Mouse (Mus musculus) liver, embryonic 14.5 days (tissue): ENCODE data around the gene Tmc8. TPM values are rescaled to one million over a fixed set of nuclear protein-coding genes. Genes with fewer than 3 reads are reported as not detected.

ENCODE experiments used
- ATAC-seq: fragments of 200-750 bp; cut with Nextera tagmentation; 2 replicates; pipeline ENCODE4 v1.8.0; 2017; ENCODE audit warnings: moderate number of reproducible peaks, mild to moderate bottlenecking, moderate library complexity; ENCODE audit not compliant: insufficient read depth
- DNase-seq, 3 experiments: peaks; one replicate each; pipeline ENCODE4 v3.0.0-alpha.2; 2012 to 2013; ENCODE audit warnings: low read depth in 3 of 3, low spot score in 3 of 3
- H3K27ac ChIP-seq: fragments of 300-500 bp; sonication (generic); 2 replicates; pipeline ENCODE4 v1.5.1; 2014; ENCODE audit warnings: moderate library complexity, mild to moderate bottlenecking, control low read depth, inconsistent platforms
- H3K27me3 ChIP-seq: fragments of 300-500 bp; sonication (generic); 2 replicates; pipeline ENCODE4 v1.6.1; 2014; ENCODE audit warnings: mild to moderate bottlenecking, low read length, moderate library complexity; ENCODE audit not compliant: control insufficient read depth, insufficient read depth
- H3K36me3 ChIP-seq: fragments of 300-500 bp; sonication (generic); replicated peaks from 2 replicates; pipeline ENCODE4 v1.6.1; 2014; ENCODE audit warnings: low read depth; ENCODE audit not compliant: control insufficient read depth, insufficient read depth
- H3K4me1 ChIP-seq, 2 experiments: fragments of 200-500 bp in 1 of 2; fragments of 300-500 bp in 1 of 2; sonication (generic) in 1 of 2; replicated peaks; 2 replicates each; pipeline ENCODE4 v1.6.1; 2012 to 2014; ENCODE audit warnings: antibody characterized with exemption in 1 of 2, inconsistent platforms in 1 of 2, low read length in 1 of 2; ENCODE audit not compliant: control insufficient read depth in 2 of 2, insufficient read depth in 2 of 2
- H3K4me2 ChIP-seq: fragments of 300-500 bp; sonication (generic); 2 replicates; pipeline ENCODE4 v1.6.1; 2014; ENCODE audit warnings: low read depth, mild to moderate bottlenecking, control low read depth, moderate library complexity
- H3K4me3 ChIP-seq, 2 experiments: fragments of 200-500 bp in 1 of 2; fragments of 300-500 bp in 1 of 2; sonication (generic) in 1 of 2; 2 replicates each; pipeline ENCODE4 v1.5.1; 2012 to 2014; ENCODE audit warnings: low read depth in 2 of 2, low read length in 2 of 2, mild to moderate bottlenecking in 2 of 2, control low read depth in 1 of 2, inconsistent platforms in 1 of 2, moderate library complexity in 1 of 2; ENCODE audit not compliant: insufficient read depth in 1 of 2
- H3K9ac ChIP-seq: fragments of 300-500 bp; sonication (generic); replicated peaks from 2 replicates; pipeline ENCODE4 v1.6.1; 2014; ENCODE audit warnings: mild to moderate bottlenecking, control low read depth, moderate library complexity
- H3K9me3 ChIP-seq: fragments of 300-500 bp; sonication (generic); 2 replicates; pipeline ENCODE4 v1.6.1; 2016; ENCODE audit warnings: low read length, mixed read lengths; ENCODE audit not compliant: control insufficient read depth
- CTCF ChIP-seq: IDR thresholded peaks from 2 replicates; pipeline ENCODE4 v1.5.1; 2016; ENCODE audit warnings: antibody characterized with exemption, low read depth, control low read depth
- EP300 ChIP-seq: IDR thresholded peaks from 2 replicates; pipeline ENCODE4 v1.6.1; 2016; ENCODE audit warnings: antibody characterized with exemption, low read depth
- WGBS: fragments of 180-500 bp; shearing (Covaris S2); extraction: QIAGEN DNeasy Blood & Tissue Kit; methylation state at CpG from one replicate; pipeline ENCODE4 v1.1.7; 2014; ENCODE audit not compliant: insufficient replicate concordance; 5-methylcytosine and 5-hydroxymethylcytosine counted together
- polyA plus RNA-seq, 2 experiments: library from polyadenylated mRNA; depleted of rRNA in 1 of 2; stranded (reverse) in 1 of 2; unstranded in 1 of 2; fragments of >200 nt; fragmentation: Nextera tagmentation in 1 of 2; extraction: Ambion mirVana in 1 of 2; gene quantifications; 2 replicates each; pipeline versions ENCODE4 v1.2.1 to v1.2.3; 2012 to 2014

The Tmc8 gene
- polyA plus RNA-seq, 2 experiments, result 9.9 to 29.8 TPM

DNA sequence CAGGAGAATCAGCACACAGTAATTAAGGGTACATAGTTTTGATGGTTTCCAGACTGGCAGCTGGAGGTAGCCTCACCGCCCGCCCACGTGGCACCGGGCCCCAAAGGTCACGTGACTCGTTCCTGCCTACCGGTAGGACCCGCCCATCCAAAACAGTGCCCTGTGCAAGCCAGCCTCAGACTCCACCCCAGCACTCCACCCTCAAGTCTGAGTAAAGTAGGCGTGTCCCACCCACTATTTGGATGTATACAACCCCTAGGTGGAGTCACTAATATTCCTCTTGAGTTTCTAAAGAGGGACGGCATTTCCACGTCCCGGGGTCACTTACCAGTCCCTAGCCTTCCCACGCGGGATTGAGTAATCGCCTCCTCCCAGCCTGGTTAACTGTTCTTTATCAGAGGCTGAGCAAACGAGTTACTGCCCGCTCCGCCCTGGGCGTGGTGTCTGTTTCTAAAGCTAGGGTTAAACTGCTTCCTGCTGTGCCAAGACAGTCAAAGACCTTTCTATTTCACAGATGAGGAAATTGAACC is 1.2 kb upstream of the Tmc8 start:
- Histone ChIP-seq H3K27ac (peak overlapping the region; percentile 100), H3K4me2 (peak overlapping the region; percentile 98), H3K9me3 (no peaks in the 10 kb centered on the region), H3K27me3 (no peaks in the 10 kb centered on the region), H3K4me3 (peak overlapping the region; percentile 75 to 81), H3K4me1 (peaks cover 18 to 23% of the 10 kb centered on the region in 2 experiments), H3K9ac (peak overlapping the region; percentile 99), H3K36me3 (peaks cover 50% of the 10 kb centered on the region)
- under 1% methylated on average over 19 of the region's 19 CpGs for WGBS
- ATAC-seq (peak; percentile 76), DNase-seq (peak; percentile 94 to 97 (median 94))
- TF ChIP-seq EP300 (peak; percentile 89), CTCF (peak; percentile 33)

DNA sequence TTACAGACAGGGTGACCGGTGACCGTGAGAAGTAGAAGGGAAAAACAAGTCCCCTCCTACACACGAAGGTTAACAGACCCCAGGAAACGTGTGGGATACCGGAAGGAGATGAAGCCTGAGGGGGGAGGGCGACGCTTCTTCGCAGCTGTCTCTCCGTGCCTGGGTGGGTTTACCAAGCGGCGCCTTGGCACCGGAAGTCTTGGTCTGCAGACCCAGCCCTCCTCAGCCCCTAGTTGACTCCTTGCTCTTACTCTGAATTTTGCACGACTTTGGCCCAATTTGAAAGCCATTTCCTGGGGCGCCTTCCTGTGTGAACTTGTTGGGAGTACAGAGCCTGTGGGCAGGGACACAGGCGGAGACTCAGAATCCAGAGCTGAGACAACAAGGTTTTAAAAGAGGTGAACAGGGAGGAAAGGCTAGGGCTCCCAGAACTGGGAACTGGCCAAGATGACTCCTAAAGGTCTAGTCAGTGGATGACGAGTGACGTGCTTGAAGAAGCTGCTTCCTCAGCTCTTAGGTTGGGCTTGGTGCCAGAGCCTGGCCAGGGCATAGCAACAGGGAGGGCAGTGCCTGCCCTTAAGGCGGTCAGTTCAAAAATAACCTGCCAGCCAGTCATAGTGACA is 566 bp upstream of the Tmc8 start:
- ATAC-seq, result peak; percentile 8
- Histone ChIP-seq H3K9ac (peak overlapping the region; percentile 99), H3K4me2 (peak overlapping the region; percentile 98), H3K36me3 (peaks cover 50% of the 10 kb centered on the region), H3K4me3 (peak overlapping the region; percentile 75 to 81), H3K27ac (peak overlapping the region; percentile 100), H3K9me3 (no peaks in the 10 kb centered on the region), H3K4me1 (peaks cover 18 to 23% of the 10 kb centered on the region in 2 experiments), H3K27me3 (no peaks in the 10 kb centered on the region)
- WGBS, result 3% methylated on average over 18 of the region's 18 CpGs
- TF ChIP-seq CTCF (0 out of 2 replicates have a peak, but pooled peaks have one; percentile 1), EP300 (no peak)
- DNase-seq, result peak in 1 of 3 experiments; percentile 52

DNA sequence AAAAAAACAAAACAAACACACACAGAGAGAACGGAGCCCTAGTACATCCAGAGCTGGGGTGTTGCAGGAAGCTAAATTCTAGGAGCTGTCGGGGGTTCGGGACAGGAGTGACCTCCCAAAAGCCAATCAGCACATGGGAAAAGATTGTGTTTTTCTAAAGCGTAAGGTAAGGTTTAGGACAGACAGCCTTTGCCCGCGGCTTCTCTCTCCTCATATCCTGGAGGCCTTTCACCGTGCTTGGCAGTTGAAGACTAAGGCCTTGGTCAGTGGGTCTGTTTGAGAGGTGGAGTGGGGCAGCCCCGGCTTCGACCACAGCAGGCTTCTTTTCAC is 794 bp downstream of the Tmc8 start:
- Histone ChIP-seq H3K4me1 (peaks cover 18 to 23% of the 10 kb centered on the region in 2 experiments), H3K9ac (peak overlapping the region; percentile 99), H3K27ac (peak overlapping the region; percentile 100), H3K36me3 (peaks cover 49% of the 10 kb centered on the region), H3K9me3 (no peaks in the 10 kb centered on the region), H3K27me3 (no peaks in the 10 kb centered on the region), H3K4me2 (peak overlapping the region; percentile 98), H3K4me3 (peak overlapping the region; percentile 75 to 81)
- DNase-seq, result no peak
- ATAC-seq, result no peak
- 13% methylated on average over 9 of the region's 9 CpGs for WGBS
- TF ChIP-seq EP300, result no peak
- no peak for TF ChIP-seq CTCF

DNA sequence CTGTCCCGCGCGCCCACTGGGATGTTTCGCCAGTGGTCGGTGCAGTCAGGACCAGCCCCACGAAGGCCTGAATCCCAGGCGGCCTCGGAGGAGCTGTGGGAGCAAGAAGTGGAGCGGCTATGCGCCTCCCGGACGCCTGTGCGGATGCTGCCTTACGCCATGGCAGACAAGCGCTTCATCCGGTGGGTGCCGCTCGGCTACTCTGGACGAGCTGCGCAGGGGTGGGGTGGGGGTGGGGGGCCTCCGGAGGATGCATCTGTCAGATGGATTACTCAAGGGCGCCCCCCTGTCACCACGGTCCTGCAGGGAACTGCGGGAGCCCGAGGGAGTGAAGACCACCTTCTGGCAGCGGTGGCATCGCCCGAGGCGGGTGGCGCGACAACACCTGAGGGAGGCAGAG is 1.2 kb downstream of the Tmc8 start:
- peaks cover 16 to 20% of the 10 kb centered on the region in 2 experiments for H3K4me1 ChIP-seq

DNA sequence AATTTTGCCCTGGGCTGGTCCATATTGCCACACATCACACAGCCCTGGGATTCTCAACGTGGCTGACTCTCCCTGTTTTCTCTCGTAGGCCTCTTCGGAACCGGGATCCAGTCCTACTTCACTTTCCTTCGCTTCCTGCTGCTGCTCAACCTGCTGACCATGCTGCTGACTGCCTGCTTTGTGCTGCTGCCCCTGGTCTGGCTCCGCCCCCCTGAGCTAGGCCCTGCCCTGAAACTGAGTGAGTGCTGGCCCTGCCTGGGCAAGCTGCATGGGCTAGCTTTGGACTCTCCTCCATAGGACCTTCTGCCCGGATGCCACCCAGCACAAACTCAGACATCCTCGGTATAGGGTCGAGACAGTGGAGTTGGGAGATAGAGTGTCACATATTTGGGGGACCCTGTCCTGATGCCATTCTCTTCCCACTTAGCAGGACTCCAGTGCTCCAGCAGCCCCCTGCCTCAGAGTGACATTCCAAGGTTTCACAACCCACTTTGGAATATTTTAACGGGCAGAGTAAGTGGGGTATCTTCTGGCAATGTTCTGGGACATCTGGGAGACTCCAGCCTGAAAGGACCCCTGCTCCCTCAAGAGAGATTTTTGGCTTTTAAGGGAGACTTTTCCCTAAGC is 1.9 kb downstream of the Tmc8 start:
- peak overlapping the region; percentile 75 to 81 for H3K4me3 ChIP-seq
- peaks cover 9 to 14% of the 10 kb centered on the region in 2 experiments for H3K4me1 ChIP-seq
- no peaks in the 10 kb centered on the region for H3K9me3 ChIP-seq
- ATAC-seq, result no peak
- peak overlapping the region; percentile 99 for H3K9ac ChIP-seq
- H3K27me3 ChIP-seq, result no peaks in the 10 kb centered on the region
- H3K27ac ChIP-seq, result peak overlapping the region; percentile 100
- H3K36me3 ChIP-seq, result peaks cover 43% of the 10 kb centered on the region
- peak overlapping the region; percentile 98 for H3K4me2 ChIP-seq
- 34% methylated on average over 10 of the region's 10 CpGs for WGBS
- DNase-seq, result peak; percentile 48 to 60 (median 54)
- TF ChIP-seq CTCF (no peak), EP300 (no peak)

More for the DNA sequence above, 1.2 kb downstream of the Tmc8 start:
- TF ChIP-seq CTCF, result peak; percentile 80
- TF ChIP-seq EP300, result no peak
- Histone ChIP-seq H3K9me3 (no peaks in the 10 kb centered on the region), H3K4me3 (peak overlapping the region; percentile 75 to 81), H3K36me3 (peaks cover 48% of the 10 kb centered on the region), H3K27me3 (no peaks in the 10 kb centered on the region), H3K4me2 (peak overlapping the region; percentile 98), H3K27ac (peak overlapping the region; percentile 100), H3K9ac (peak overlapping the region; percentile 99)
- 0 out of 2 replicates have a peak, but pooled peaks have one; percentile 3 for ATAC-seq
- DNase-seq, result peak; percentile 33 to 53 (median 49)
- 1% methylated on average over 31 of the region's 31 CpGs for WGBS
